Mouse (Mus musculus) limb, embryonic 12.5 days (tissue): ENCODE measurements around the gene Epc2. TPM values are rescaled to one million over a fixed set of nuclear protein-coding genes. Genes with fewer than 3 reads are reported as not detected.
A peak's percentile ranks its signal among the peaks of the same experiment; 100 is the strongest.

Experiments
- ATAC-seq: fragments of 200-750 bp; cut with Nextera tagmentation; 2 replicates; pipeline ENCODE4 v1.8.0; 2017; ENCODE audit warnings: low read depth, moderate TSS enrichment; ENCODE audit not compliant: insufficient number of reproducible peaks, insufficient read depth, low FRiP score, low TSS enrichment
- H3K27ac ChIP-seq: fragments of 300-500 bp; sonication (generic); 2 replicates; pipeline ENCODE4 v1.5.1; 2016; ENCODE audit warnings: mild to moderate bottlenecking, moderate library complexity
- H3K27me3 ChIP-seq: fragments of 300-500 bp; sonication (generic); 2 replicates; pipeline ENCODE4 v1.6.1; 2016; ENCODE audit warnings: mild to moderate bottlenecking, moderate library complexity
- H3K36me3 ChIP-seq: fragments of 300-500 bp; sonication (generic); 2 replicates; pipeline ENCODE4 v1.6.1; 2016; ENCODE audit warnings: mild to moderate bottlenecking, moderate library complexity
- H3K4me1 ChIP-seq: fragments of 300-500 bp; sonication (generic); replicated peaks from 2 replicates; pipeline ENCODE4 v1.6.1; 2016
- H3K4me2 ChIP-seq: fragments of 300-500 bp; sonication (generic); 2 replicates; pipeline ENCODE4 v1.6.1; 2016; ENCODE audit warnings: mild to moderate bottlenecking, moderate library complexity
- H3K4me3 ChIP-seq: fragments of 300-500 bp; sonication (generic); replicated peaks from 2 replicates; pipeline ENCODE4 v1.5.1; 2016; ENCODE audit warnings: mild to moderate bottlenecking
- H3K9ac ChIP-seq: fragments of 300-500 bp; sonication (generic); replicated peaks from 2 replicates; pipeline ENCODE4 v1.6.1; 2016; ENCODE audit warnings: mild to moderate bottlenecking, moderate library complexity
- H3K9me3 ChIP-seq: fragments of 300-500 bp; sonication (generic); 2 replicates; pipeline ENCODE4 v1.6.1; 2016; ENCODE audit warnings: mild to moderate bottlenecking, moderate library complexity
- WGBS: fragments of 180-500 bp; shearing (Covaris S2); methylation state at CpG from one replicate; pipeline ENCODE4 v1.1.7; 2016; 5-methylcytosine and 5-hydroxymethylcytosine counted together
- polyA plus RNA-seq: library from polyadenylated mRNA; unstranded; fragments of >200 nt; fragmentation: Nextera tagmentation; extraction: Ambion mirVana; gene quantifications from 2 replicates; pipeline ENCODE4 v1.2.1, GENCODE M21; 2016

Gene Epc2
- polyA plus RNA-seq, 1 experiment from 2014 or later = 8.6 TPM

DNA sequence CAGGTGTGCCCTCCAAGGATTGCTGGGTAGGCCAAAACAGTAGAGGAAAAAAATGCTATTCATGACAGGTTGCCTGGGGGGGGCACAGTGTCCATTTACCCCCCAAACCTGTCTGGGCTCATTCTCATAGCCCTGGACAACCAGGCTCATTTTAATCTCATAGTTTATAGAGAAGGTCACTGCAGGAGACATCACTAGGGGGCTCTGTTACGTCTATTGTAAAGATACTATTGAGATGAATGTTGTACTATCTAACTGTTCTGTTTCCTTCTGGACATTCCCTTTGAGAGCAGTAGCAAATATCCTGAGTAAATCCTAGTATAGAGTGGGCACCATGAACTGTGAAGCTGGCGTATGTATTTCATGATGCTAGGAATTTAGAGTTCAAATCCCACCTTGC, 5.0 kb upstream of the Epc2 start:
- Histone ChIP-seq H3K27me3 (no peaks in the 10 kb centered on the region), H3K9ac (no peak overlapping the region), H3K4me1 (peaks cover 14% of the 10 kb centered on the region), H3K27ac (no peak overlapping the region), H3K4me2 (no peak overlapping the region), H3K9me3 (no peaks in the 10 kb centered on the region), H3K4me3 (no peak overlapping the region), H3K36me3 (no peaks in the 10 kb centered on the region)
- no peak for ATAC-seq
- 76% methylated on average over 2 of the region's 2 CpGs for WGBS

DNA sequence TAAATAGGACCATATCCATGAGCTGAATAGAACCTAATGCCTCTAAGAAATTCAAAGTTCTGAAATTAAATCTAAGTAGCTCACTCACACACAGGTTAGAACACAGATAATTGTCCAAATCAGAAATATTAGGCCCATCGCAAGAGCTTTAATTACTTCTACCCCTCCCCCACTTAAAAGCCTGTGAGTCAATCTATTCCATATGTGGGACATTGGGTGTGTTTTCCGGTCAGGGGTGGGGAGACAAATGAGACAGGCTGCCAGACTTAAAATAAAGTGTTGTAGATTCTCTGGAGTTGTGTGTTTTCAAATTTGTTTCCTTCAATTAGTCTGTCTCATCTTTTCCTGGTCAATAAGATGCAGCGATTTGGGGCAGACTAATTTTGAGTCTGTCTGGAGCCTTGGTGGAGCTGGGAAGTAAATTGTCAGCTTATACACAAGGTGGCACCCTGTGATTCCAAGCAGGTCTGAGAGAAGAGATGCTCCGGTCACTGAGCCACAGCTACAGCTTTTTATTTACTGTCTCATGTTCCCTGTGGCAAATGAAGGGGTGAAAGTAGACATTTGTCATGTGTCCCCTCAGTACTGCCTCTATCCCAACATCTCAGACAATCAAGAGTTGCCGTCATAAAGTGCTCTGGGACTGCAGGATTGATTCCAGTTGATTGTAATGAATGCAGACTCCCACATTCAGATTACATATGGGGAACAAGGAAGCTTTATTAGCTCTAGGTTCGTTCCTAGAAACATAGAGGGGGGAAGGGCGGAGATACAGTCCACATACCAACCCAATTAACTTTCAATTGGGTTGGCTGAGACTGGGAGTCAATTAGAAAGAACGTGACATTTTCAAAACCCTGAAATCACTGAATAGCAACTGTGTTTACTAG, 3.5 kb upstream of the Epc2 start:
- Histone ChIP-seq H3K27me3 (no peaks in the 10 kb centered on the region), H3K36me3 (no peaks in the 10 kb centered on the region), H3K27ac (peak overlapping the region; percentile 62), H3K4me1 (peaks cover 14% of the 10 kb centered on the region), H3K9me3 (no peaks in the 10 kb centered on the region), H3K4me3 (no peak overlapping the region), H3K9ac (no peak overlapping the region), H3K4me2 (peak overlapping the region; percentile 41)
- 12% methylated on average over 8 of the region's 8 CpGs for WGBS
- ATAC-seq = no peak

DNA sequence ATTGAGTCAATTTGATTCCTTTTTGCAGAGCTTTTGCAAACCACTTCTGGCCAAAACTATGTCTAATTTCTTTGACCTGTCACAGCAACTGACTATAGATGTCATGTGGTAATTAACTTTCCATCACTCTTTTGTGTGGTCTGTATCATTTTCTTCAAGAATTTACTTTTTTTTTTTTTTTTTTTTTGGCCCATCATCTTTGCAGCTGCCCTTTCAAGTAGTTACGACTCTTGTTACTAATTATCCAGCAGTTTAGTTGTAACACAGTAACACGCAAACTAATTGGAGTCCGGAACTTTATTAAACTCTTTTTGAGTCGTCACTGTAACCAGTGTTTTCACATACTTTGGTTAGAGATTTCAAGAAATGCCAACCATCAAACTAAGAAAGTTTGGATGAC, 819 bp upstream of the Epc2 start:
- Histone ChIP-seq H3K4me3 (peak overlapping the region; percentile 94), H3K4me2 (peak overlapping the region; percentile 77), H3K27me3 (no peaks in the 10 kb centered on the region), H3K9ac (peak overlapping the region; percentile 97; the same call in 1 of the 2 replicates), H3K27ac (no peak overlapping the region), H3K9me3 (no peaks in the 10 kb centered on the region), H3K36me3 (no peaks in the 10 kb centered on the region), H3K4me1 (peaks cover 17% of the 10 kb centered on the region)
- no peak for ATAC-seq
- WGBS = 5% methylated on average over 4 of the region's 4 CpGs

DNA sequence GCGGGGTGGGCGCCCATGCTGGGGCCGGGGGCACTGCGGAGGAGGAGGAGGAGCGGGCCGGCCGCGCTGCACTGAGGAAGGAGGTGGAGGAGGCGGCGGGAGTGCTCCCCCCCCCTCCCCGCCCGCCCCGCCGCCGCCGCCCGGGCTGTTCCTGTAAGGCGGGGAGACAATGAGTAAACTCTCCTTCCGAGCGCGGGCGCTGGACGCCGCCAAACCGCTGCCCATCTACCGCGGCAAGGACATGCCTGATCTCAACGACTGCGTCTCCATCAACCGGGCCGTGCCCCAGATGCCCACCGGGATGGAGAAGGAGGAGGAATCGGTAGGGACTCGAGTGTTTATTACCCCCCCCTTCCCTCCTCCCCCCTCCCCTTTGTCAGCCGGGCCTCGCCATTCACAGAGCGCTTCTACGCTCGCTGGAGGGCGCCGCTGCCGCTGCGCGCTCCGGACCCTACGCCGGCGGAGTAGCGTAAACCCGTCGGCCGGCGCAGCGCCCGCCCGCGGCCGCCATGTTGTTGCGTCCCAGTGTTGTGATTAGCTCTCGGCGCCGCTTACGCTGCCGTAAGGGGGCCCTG, 438 bp downstream of the Epc2 start:
- peak overlapping the region; percentile 94 for H3K4me3 ChIP-seq
- H3K9ac ChIP-seq = peak overlapping the region; percentile 97
- peak; percentile 88 for ATAC-seq
- H3K4me1 ChIP-seq = peaks cover 16% of the 10 kb centered on the region
- peak overlapping the region; percentile 79 for H3K4me2 ChIP-seq
- WGBS = 1% methylated on average over 46 of the region's 64 CpGs
- H3K9me3 ChIP-seq = no peaks in the 10 kb centered on the region
- H3K27me3 ChIP-seq = no peaks in the 10 kb centered on the region
- H3K36me3 ChIP-seq = no peaks in the 10 kb centered on the region
- H3K27ac ChIP-seq = peak overlapping the region; percentile 100

DNA sequence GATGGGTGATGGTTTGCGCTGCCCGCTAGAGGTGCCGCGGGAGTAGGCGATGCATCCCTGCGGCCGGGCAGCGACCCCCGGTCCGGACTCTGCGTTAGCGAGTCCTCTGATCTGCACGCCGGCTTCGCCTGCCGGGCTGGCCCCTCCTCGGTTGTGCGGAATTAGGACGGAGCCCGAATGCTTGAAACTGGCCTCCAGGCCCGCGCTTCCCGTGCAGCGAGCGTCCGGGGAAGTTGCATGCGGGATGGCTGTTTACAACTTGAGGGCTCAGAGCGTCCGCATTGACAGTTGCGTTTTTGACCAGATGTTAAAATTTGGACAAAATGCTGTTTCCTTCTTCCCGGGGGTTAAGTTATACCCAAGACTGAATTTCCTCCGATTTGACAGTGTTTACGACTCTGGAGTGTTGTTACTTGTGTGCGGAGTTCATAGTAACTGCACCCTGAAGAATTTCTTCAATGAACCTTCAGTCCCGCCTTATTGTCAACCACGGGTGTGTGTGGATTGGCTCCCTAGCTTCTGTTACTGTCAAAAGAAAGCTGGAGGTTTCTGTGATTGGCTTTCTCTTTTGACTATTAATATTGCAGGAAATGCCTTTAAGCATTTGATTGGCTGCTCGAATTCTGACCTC, 1.3 kb downstream of the Epc2 start:
- no peaks in the 10 kb centered on the region for H3K27me3 ChIP-seq
- H3K4me2 ChIP-seq = peak overlapping the region; percentile 79
- peak overlapping the region; percentile 94 for H3K4me3 ChIP-seq
- no peaks in the 10 kb centered on the region for H3K9me3 ChIP-seq
- ATAC-seq = peak; percentile 33; the same call in 1 of the 2 replicates
- under 1% methylated on average over 37 of the region's 37 CpGs for WGBS
- peak overlapping the region; percentile 100 for H3K27ac ChIP-seq
- H3K4me1 ChIP-seq = peaks cover 9% of the 10 kb centered on the region
- H3K9ac ChIP-seq = peak overlapping the region; percentile 97
- H3K36me3 ChIP-seq = no peaks in the 10 kb centered on the region

DNA sequence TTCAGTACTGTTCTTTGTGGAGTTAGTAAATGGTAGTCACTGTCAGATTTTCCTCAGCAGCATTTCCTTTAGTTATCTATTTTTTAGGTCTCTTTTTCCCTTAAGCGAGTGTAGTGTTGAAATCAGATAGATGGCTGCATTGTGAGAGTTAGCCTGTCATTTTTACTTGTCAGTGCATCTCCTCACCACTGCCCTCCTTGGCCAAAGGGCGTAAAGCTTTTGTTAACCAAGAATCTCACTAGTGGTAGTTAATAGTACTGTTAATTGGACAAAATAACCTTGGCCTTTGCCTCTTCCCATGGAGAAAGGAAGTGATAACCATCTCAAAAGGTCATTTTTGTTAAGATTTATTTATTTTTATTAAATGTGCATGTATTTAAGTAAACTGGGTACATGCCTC, 6.5 kb downstream of the Epc2 start:
- H3K27ac ChIP-seq = no peak overlapping the region
- no peak overlapping the region for H3K9ac ChIP-seq
- H3K27me3 ChIP-seq = no peaks in the 10 kb centered on the region
- ATAC-seq = no peak
- peaks cover 9% of the 10 kb centered on the region; the same call in 1 of the 2 replicates for H3K36me3 ChIP-seq
- H3K4me2 ChIP-seq = no peak overlapping the region
- H3K4me3 ChIP-seq = no peak overlapping the region
- H3K4me1 ChIP-seq = 0 out of 2 replicates have a peak, but pooled peaks cover 2% of the 10 kb centered on the region
- 88% methylated on average over 2 of the region's 2 CpGs for WGBS
- peaks cover 16% of the 10 kb centered on the region; the same call in 1 of the 2 replicates for H3K9me3 ChIP-seq

DNA sequence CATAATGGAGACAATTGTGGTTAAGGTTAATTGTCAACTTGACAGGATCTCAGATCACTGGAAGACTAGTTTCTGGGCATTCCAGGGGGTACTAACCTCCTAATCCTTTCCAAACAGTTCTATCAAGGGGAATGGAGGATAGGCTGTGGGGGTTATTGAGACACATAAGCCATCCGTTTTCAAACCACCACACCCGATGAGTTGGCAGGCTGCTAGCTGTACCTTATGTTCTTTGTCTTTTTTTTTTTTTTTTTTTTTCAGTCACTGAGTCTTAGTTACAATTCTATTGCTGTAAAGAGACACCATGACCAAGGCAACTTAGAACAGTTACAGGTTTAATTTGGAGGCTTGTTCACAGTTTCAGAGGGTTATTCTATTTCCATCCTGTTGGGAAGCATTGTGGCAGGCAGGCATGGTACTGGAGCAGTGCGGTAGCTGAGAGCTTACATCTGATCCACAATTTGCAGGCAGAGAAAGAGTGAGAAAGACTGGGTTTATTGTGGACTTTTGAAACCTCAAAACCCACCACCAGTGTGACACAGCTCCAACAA, 14.5 kb downstream of the Epc2 start:
- 91% methylated on average over 3 of the region's 3 CpGs for WGBS

DNA sequence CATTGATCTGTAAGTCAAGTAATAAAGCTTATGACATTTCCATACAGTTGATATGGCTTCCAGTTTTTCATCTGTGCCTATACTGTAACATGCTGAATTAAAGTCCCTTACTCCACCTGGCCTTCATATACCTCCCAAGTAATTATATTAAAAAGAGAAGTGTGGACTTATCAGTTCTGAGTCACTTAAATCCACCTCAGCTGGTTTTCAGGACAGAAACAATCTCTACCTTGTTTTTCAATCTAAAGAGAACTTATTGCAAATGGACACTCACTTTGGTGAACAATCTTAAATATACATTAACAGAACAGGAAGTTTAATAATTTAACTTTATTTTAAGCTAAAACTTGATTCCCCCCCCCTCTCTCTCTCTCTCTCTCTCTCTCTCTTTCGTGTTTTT, 15.8 kb downstream of the Epc2 start:
- H3K27me3 ChIP-seq = no peaks in the 10 kb centered on the region
- 93% methylated on average over 1 of the region's 1 CpGs for WGBS
- no peak overlapping the region for H3K27ac ChIP-seq
- no peaks in the 10 kb centered on the region for H3K9me3 ChIP-seq
- no peak overlapping the region for H3K4me3 ChIP-seq
- H3K4me1 ChIP-seq = peaks cover 12% of the 10 kb centered on the region
- no peak overlapping the region for H3K4me2 ChIP-seq
- H3K9ac ChIP-seq = no peak overlapping the region
- no peak for ATAC-seq
- no peaks in the 10 kb centered on the region for H3K36me3 ChIP-seq

More for the DNA sequence above, 14.5 kb downstream of the Epc2 start:
- H3K9me3 ChIP-seq = peaks cover 9% of the 10 kb centered on the region; the same call in 1 of the 2 replicates
- H3K27me3 ChIP-seq = no peaks in the 10 kb centered on the region
- H3K4me1 ChIP-seq = peaks cover 7% of the 10 kb centered on the region
- H3K27ac ChIP-seq = no peak overlapping the region
- H3K4me2 ChIP-seq = no peak overlapping the region
- peaks cover 9% of the 10 kb centered on the region; the same call in 1 of the 2 replicates for H3K36me3 ChIP-seq
- H3K4me3 ChIP-seq = no peak overlapping the region
- no peak overlapping the region for H3K9ac ChIP-seq
- ATAC-seq = no peak

DNA sequence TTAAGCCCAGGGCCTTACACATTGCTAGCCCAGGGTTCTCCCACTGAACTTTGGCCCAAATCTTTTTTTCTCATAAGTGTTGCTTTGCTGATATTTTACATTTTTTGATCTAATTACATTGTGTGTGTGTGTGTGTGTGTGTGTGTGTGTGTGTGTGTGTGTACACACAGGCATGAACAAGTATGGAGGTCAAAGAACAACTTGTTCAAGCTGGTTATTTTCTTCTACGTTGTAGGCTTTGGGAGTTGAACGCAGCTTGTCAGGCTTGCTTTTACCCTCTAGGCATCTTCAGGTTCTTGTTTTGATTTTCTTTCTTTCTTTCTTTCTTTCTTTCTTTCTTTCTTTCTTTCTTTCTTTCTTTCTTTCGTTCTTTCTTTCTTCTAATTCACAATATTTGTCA, 19.9 kb downstream of the Epc2 start:
- Histone ChIP-seq H3K4me3 (no peak overlapping the region), H3K27ac (no peak overlapping the region), H3K4me2 (no peak overlapping the region), H3K9me3 (no peaks in the 10 kb centered on the region), H3K27me3 (no peaks in the 10 kb centered on the region), H3K9ac (no peak overlapping the region), H3K36me3 (no peaks in the 10 kb centered on the region), H3K4me1 (peaks cover 13% of the 10 kb centered on the region)
- ATAC-seq = no peak
- 80% methylated on average over 3 of the region's 3 CpGs for WGBS

DNA sequence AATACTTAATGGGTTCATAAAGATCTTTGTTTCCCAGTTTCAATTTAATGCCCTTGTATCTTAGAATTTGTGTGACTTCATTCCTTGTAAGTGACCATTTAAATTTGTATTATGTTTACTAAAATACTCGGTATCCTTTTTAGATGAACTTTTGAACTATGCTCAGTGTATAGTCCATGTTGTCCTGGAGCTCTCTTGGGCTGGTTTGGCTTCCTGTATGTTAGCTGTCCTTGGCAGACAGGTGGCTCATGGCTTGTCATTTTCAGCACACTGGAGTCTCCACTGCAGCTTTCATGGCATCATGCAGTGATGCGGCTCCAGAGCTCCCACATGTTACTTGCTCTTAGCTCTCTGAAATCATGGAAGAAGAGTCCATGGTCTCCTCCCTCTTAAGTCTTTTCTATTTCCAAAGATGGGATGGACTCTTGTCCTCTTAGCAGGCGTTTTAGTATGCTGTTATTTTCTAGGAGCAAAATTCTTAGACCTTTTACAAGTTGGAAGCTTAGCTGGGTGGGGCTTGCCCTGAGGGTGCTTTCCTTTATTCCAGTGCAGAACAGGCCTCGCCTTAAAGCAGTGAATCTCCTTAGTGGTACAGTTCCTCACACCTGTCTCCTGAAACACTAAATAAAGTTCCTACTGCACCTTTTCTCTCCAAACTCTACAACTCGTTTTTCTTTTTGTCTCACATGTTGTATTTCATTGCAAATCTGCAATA, 20.5 kb downstream of the Epc2 start:
- Histone ChIP-seq H3K4me2 (no peak overlapping the region), H3K4me1 (peaks cover 13% of the 10 kb centered on the region), H3K36me3 (no peaks in the 10 kb centered on the region), H3K27me3 (no peaks in the 10 kb centered on the region), H3K9ac (no peak overlapping the region), H3K4me3 (no peak overlapping the region), H3K27ac (no peak overlapping the region), H3K9me3 (no peaks in the 10 kb centered on the region)
- 66% methylated on average over 5 of the region's 5 CpGs for WGBS
- ATAC-seq = no peak
